Mouse (Mus musculus): ENCODE measurements around the gene P4htm.

- TF ChIP-seq HCFC1 (IDR thresholded peaks at IDR 0.05; ENCODE audit: low read depth, low read length) (no peak), SIN3A (IDR thresholded peaks at IDR 0.05; ENCODE audit: low read length) (no peak), JUND (conservative IDR thresholded peaks at IDR 0.05; ENCODE audit: low read depth, low read length) (no peak)
Measured at GRCm38 (mm10) chr9:108611488-108611887, 14.0 kb upstream of the P4htm start.
